Mouse (Mus musculus) layer of hippocampus, adult 9-11 months (tissue): ENCODE results near the gene Dok5.
A peak's percentile ranks its signal among the peaks of the same experiment; 100 is the strongest.

Source experiments
- DNase-seq: peaks from one replicate; pipeline ENCODE4 v3.0.0; 2022

Gene Dok5

DNA sequence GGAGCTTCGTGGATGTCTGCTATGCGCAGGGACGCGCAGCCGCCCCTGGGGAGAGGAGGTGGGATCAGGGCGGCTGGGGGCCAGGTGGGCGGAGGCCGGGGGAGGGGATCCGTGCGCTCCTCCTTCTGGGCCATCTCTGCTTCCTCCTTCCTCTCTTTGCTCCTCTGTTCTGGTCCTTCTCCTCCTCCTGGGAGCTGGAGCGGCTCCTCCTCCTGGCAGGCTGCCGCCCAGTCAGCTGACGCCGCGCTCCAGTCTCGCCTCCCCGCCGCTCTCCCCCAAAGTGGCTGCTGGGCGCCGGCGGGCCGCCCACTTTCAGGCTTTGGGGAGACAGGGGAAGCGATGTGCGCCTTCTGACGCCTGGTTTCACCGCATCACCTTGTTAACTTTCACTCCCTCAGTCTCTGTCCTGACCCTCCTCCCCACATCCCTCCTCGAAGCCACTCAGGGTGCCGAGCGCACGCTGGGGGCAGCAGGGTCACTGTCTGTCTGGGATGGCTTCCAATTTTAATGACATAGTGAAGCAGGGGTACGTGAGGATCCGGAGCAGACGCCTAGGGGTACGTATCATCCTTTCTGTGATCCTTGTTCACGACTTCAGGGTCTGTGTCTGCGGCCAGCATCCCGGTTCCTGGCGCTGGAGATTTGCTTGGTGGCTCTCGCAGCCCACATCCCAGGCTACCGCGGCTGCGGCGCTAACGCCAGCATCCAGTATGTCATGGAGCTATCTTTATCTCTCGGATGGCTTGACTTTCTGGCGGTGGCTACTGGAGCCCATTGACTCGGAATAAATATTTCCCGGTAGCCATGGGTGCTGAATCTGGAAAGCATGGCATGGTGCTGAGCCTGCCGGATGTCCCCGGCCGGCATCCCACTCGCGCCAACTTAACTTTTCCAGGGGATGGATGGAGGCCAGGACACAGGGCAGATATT, at the start of gene Dok5:
Dok5 (plus strand) TSS at position 176 of the 930 bp plus-strand sequence.
- DNase-seq: peak; percentile 87

DNA sequence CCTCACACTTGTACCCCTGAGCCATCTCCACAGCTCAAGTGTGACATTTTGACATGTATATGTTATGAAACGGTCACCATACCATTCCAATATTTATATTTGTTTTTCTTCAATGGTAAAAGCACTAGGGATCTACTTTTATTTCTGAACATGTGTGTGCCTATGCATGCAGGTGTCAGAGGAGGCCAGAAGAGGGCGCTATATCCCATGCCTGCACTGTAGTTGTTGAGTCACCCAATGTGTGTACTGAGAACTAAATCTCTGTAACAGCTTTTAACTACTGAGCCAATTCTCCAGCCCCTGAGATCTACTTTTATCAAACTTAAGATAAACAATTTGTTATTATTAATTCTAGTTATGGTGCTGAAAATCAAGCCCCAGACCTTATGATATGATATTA, 48.2 kb upstream of the Dok5 start:
- DNase-seq: no peak

DNA sequence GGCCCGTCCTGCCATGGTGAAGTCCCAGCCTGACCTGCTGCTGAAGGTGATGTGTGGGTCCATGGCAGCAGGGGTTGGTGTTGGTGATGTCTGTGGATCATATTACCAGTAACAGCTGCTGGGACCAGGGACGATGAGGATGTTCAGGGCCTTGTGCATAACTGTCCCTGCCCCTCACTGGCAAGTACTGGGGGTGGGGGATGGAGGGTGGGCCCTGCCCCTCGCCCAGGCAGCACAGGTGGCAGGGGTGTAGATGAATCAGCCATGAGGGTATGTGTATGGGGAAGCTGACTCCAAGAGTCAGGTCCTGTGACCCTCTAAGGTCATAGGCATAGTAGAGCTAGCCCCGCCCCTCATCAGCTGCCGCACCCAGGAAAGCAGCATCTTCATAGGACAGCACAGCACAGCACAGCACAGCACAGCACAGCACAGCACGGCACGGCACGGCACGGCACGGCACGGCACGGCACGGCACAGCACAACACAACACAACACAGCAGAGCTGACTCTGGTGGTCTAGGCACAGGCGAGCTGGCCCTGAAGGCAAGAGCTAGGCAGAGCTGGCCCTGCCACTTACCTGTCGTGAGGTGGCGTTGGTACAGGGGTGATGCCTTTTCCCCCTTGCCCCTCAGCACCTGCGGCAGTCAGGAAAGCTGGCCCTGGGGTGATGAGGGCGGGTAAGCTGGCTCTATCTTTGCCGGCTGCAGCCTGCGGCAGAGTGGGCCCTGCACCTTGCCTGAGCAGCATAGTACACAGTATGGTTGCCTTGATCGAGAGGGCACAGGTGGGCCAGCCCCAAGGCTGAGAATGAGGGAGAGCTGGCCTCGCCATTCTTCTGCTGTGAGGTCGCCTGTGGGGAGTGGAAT, 36.3 kb upstream of the Dok5 start:
- DNase-seq: no peak

- no peak for DNase-seq
Observed at GRCm38 (mm10) chr2:170695937-170696510, 35.6 kb upstream of the Dok5 start.

- DNase-seq: no peak
Observed at GRCm38 (mm10) chr2:170700471-170700870, 31.1 kb upstream of the Dok5 start.

- no peak for DNase-seq
Observed at GRCm38 (mm10) chr2:170706488-170706887, 25.1 kb upstream of the Dok5 start.

DNA sequence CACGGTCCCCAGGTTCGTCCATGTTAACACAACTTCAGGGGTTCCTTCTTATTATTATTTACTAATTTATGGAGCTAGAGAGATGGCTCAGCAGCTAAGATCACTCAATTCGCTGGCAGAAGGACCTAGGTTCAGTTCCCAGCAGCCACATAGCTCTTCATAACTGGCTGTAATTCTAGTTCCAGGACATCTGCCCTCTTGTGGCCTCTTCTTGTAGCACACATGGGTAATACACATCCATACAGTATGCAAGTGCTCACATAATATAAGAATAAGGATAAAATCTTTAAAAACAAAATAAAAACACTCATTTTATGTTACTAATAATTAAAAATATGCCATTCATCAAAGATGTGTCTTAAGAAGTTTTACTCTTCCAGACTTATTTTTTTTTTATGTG, 23.9 kb upstream of the Dok5 start:
- DNase-seq: no peak

- DNase-seq: no peak
Observed at GRCm38 (mm10) chr2:170708901-170709300, 22.7 kb upstream of the Dok5 start.

- DNase-seq: no peak
Observed at GRCm38 (mm10) chr2:170712658-170713285, 18.8 kb upstream of the Dok5 start.

GRCm38 (mm10) chr2:170720386-170720785, 11.2 kb upstream of the Dok5 start:
- DNase-seq: no peak

DNA sequence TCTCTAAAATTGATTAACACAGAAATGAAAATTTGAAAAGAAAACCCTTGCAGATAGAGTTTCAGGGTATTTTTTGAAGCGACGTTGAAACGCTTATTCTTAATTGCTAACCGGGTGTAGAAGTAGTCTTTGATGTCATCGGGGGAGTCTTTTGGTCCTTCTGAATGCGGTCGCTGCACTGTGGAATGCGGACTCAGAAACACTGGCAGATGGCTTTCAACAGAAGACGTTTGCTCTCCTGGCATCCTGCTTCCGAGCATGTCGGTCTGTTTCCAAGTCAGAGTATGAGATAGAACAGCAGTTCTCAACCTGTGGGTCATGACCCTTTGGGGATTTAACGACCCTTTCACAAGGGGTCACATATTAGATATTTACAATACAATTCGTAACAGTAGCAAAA, 7.5 kb upstream of the Dok5 start:
- no peak for DNase-seq

DNA sequence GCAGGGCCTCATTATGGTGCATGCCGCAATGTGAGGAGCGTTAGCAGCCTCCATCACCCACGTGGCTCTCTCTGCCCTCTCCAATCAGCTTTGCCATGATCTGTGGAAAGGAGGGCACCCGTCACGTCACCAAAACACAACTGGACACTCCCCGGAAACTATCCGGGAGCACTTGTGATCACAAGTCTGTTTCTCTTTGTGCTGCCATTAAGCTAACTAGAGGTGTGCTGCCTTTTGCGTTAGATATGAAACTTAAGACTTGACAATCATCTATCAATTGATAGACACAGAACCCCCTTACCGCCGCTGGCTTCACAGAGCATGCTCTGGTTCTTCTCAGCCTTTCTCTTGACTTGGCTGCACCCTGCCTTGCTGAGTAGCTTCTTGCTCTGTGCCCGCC, 6.9 kb upstream of the Dok5 start:
- DNase-seq: no peak

DNA sequence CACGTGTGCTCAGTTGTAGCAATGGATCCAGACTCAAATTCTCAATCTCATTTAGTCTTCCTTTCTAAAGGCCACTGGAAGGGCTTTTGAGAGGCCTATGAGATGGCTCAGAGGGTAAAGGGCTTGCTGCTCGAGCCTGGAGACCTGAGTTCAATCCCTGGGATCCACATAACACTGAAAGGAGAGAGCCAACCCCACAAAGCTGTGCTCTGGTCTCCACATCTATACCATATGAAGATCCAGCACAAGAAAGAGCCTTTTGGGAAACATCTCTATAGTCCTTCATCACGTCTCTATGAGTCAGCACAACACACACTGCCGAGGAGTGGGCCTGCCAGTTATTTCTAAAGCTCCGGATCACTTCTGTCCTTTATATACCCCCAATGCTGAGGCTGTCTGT, 5.8 kb upstream of the Dok5 start:
- DNase-seq: no peak

DNA sequence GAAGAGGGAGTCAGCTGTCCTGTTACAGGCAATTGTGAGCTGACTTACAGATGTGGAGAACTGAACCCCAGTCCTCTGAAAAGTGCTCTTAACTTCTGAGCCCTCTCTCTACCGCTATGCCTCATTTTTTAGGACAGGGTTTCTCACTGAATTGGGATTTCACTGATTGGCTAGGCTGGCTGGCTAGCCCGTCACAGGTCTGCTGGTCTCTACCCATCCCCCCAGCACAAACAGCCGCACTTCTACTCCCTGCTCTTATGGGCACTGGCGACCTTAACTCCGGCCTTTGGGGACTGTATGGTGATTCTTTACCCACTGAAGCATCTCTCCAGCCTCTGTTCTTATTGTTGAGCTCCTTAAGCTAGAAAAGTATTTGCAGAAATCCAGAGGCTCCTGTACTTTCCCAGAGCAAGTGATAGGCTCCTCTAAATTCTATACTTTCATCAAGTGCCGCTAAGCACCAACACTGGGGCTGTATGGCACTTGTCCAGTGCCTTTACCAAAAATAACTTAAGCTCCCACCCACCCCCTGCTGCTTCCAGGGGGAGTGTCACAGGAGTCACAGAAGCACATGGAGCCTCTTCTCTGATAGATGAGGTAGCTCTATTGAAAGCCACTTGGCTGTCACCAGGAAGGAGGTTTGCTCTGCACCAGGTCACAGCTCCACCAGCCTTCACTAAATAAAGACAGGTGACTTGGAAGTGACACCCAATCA, 4.5 kb upstream of the Dok5 start:
- DNase-seq: no peak

- DNase-seq: no peak
Observed at GRCm38 (mm10) chr2:170728864-170729263, 2.7 kb upstream of the Dok5 start.

DNA sequence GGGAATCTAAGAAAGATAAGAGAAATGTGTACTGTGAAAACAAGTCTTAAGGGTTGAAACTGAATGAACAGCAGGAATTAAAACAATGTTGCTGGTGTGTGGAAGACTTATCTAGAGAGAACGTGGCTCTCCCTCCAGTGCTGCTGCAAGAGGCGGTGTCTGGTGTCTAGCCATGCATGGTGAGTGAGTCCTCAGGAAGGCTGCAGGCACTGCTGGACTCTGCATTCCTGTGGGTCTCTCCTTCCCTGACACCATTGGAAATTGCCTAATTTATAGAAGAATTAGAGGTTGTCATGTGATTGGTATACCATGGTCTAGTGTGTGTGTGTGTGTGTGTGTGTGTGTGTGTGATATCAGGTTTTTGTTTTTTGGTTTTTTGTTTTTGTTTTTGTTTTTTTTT, 1.9 kb upstream of the Dok5 start:
- no peak for DNase-seq

GRCm38 (mm10) chr2:170730136-170730535, 1.5 kb upstream of the Dok5 start:
- DNase-seq: peak; percentile 32

- no peak for DNase-seq
Observed at GRCm38 (mm10) chr2:170730781-170731180, 826 bp upstream of the Dok5 start.

- no peak for DNase-seq
Observed at GRCm38 (mm10) chr2:170731205-170731604, 402 bp upstream of the Dok5 start.

- no peak for DNase-seq
Observed at GRCm38 (mm10) chr2:170733671-170734070, 2.1 kb downstream of the Dok5 start.

- no peak for DNase-seq
Observed at GRCm38 (mm10) chr2:170734446-170734845, 2.8 kb downstream of the Dok5 start.

DNA sequence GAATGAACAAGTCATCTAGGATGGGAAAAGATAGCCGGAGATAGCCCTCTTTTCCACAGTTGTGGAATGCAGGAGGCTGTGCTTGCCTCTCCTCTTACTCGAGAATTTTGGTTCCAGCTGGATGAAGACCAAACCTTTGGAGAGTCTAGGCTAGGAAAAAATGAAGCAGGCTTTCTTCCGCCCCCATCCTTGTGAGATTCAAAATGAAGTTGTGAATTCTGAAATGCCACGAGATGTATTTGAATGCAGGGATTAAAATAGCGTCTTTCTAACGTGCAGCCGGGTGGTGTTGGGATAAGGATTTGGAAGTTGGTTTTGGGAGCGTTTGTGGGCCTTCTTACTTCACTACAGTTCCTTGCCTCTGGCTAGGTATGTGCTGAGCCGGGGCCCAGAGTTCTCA, 6.8 kb downstream of the Dok5 start:
- peak; percentile 37 for DNase-seq
